Mouse (Mus musculus): ENCODE data around the gene Pi4ka.
A peak's percentile ranks its signal among the peaks of the same experiment; 100 is the strongest.

DNA sequence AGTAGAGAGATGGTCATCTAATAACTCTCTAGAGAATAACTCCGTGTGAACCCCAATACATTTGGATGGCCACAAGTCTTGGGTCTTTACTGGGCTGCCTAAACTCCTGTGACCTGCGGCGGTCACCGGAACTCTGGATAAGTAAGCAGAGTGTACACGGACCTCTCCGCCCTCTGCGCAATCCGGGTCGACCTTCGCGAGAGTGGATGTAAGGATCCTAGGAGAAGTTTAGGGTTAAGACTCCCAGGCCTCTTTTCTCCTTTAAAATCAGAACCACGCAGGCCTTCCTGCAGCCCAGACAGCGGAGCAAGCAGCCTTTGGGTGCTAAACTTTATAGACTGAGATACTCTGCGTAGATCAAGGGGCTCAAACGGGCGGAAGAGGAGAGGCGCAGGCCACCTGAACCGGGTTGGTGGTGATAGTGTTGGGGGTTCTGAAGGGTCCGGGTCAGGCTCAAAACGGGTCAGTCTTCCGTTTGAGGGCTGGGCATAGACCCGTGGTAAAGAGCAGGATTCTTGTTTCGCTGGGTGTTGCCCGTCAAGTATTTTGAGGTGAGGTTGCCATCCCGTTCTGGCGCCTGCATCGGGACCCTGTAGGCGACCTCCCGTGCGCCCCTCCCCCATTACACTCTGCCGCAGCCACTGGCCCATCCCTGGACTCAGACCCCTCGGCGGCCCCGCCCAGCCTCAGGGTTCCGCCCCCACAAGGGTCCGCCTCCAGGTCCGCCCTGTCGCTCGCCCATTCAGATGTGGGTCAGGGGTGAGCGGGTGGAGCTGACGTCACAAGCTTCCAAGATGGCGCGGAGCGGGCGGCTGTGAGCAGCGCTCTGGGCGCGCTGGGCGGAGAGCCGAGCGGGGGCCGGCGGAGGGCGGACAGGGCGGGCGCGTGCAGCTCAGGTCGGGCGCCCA lies 173.1 kb downstream of the Pi4ka start, which contains the start of gene Hic2:
- TF ChIP-seq CTCF (IDR thresholded peaks at IDR 0.05; ENCODE audit: control insufficient read depth, insufficient read depth, low read length) (no peak), POLR2A (IDR thresholded peaks at IDR 0.05; ENCODE audit: borderline replicate concordance, control insufficient read depth, low read depth, low read length) (peak; percentile 59; the same call in 1 of the 2 replicates)
